Mouse (Mus musculus) heart, postnatal 0 days (tissue): ENCODE measurements around the gene Rmnd5a.
"Not testable (repeated sequence)": the region's sequence is repeated elsewhere in the genome, so short reads cannot be mapped to it uniquely, and the experiment has no call there.

Source experiments
- CTCF ChIP-seq: IDR thresholded peaks from 2 replicates; pipeline ENCODE4 v1.5.1; 2016; ENCODE audit warnings: antibody characterized with exemption, control low read depth, low read depth
- EP300 ChIP-seq: IDR thresholded peaks from 2 replicates; pipeline ENCODE4 v1.6.1; 2016; ENCODE audit warnings: antibody characterized with exemption, low read depth

DNA sequence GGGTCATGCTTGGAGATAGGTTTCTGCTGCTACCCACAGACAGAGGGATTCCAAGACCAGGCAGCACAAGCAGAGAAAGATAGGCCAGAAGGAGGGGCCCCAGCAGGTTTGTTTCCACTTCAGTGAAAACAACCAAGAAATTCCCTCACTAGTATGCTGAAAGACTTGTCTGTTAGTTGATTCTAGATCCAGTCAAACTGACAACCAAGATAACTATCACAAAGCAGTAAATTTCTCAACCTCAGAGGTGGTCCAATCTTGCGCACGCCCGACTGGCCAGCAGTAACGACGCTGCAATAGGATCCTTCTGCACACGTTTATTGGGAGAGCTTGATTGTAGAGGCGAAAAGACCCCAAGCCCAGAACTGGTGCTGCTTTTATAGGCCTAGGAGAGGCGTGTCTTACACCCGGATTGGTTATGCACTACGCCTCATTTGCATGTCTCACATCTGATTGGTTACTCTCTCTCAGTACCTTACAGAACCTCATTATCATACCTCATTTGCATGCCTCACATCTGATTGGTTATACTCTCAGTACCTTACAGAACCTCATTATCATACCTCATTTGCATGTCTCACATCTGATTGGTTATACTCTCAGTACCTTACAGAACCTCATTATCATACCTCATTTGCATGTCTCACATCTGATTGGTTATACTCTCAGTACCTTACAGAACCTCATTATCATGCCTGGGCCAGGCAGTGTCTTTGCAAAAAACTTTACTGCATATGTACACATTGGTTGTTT, 38.6 kb upstream of the Rmnd5a start:
- TF ChIP-seq CTCF, EP300: not testable (repeated sequence)
